In genomic region chr6:22297028-22297427, GRCm38 (mm10) we compare ENCODE assay signal across 25 mouse cellular contexts. TPM values are rescaled to one million over a fixed set of nuclear protein-coding genes. Genes with fewer than 3 reads are reported as not detected.
"Had no signal": no experiment of that assay in that cellular context is flagged by ENCODE, and none has a peak within 500 bp of the region (broad histone marks: within the 10 kb centered on the region; RNA-seq: fewer than 3 reads in every experiment).

No protein-coding gene starts in this region.

- H3K27me3 ChIP-seq: heart, embryonic 15.5 days; limb, embryonic 13.5 days; limb, embryonic 15.5 days; liver, embryonic 12.5 days had no signal

- H3K4me1 ChIP-seq: heart, embryonic 15.5 days; hindbrain, embryonic 13.5 days; hindbrain, embryonic 15.5 days; limb, embryonic 15.5 days; liver, embryonic 12.5 days had no signal

- H3K36me3 ChIP-seq: heart, embryonic 13.5 days; heart, embryonic 15.5 days; hindbrain, embryonic 13.5 days; hindbrain, embryonic 15.5 days; limb, embryonic 13.5 days; limb, embryonic 15.5 days; liver, embryonic 12.5 days had no signal

- H3K27ac ChIP-seq: heart, embryonic 13.5 days; heart, embryonic 15.5 days; hindbrain, embryonic 13.5 days; hindbrain, embryonic 15.5 days; hindbrain, postnatal 0 days; layer of hippocampus, adult 2 months; left cerebral cortex, adult 2 months; limb, embryonic 13.5 days; limb, embryonic 15.5 days; liver, embryonic 12.5 days had no signal

- H3K9me3 ChIP-seq: heart, embryonic 13.5 days; heart, embryonic 15.5 days; hindbrain, embryonic 13.5 days; hindbrain, embryonic 15.5 days; limb, embryonic 13.5 days; limb, embryonic 15.5 days; liver, embryonic 12.5 days had no signal

- H3K9ac ChIP-seq: forebrain, postnatal 0 days; heart, embryonic 13.5 days; heart, embryonic 15.5 days; hindbrain, embryonic 13.5 days; hindbrain, embryonic 15.5 days; limb, embryonic 13.5 days; limb, embryonic 15.5 days; liver, embryonic 12.5 days had no signal

- ATAC-seq: forebrain, postnatal 0 days; hindbrain, postnatal 0 days; intestine, embryonic 16.5 days; liver, embryonic 12.5 days had no signal

- DNase-seq: forebrain, postnatal 0 days; gastrocnemius, postnatal 14 days; gastrocnemius, postnatal 36 days; heart, adult 18-20 months; heart, postnatal 14 days; heart, postnatal 36 days; kidney, adult 11 months; kidney, adult 2 months; kidney, postnatal 10 days; kidney, postnatal 25 days; kidney, postnatal 4 days had no signal

- H3K4me3 ChIP-seq: heart, embryonic 13.5 days; heart, embryonic 15.5 days; hindbrain, embryonic 13.5 days; hindbrain, embryonic 15.5 days; layer of hippocampus, adult 2 months; left cerebral cortex, adult 2 months; limb, embryonic 13.5 days; limb, embryonic 15.5 days; liver, embryonic 12.5 days had no signal

- H3K4me2 ChIP-seq: heart, embryonic 11.5 days; heart, embryonic 13.5 days; heart, embryonic 15.5 days; hindbrain, embryonic 13.5 days; hindbrain, embryonic 15.5 days; limb, embryonic 13.5 days; limb, embryonic 15.5 days; liver, embryonic 12.5 days had no signal

RNA-seq across cellular contexts. Expression of gene Wnt16, which starts 9.0 kb away (rescaled TPM):
- total RNA-seq: hematopoietic stem cell, adult 5-6 weeks; liver, adult 2 months had no signal
- polyA plus RNA-seq: liver, adult 2 months had no signal
